Mouse (Mus musculus) layer of hippocampus, postnatal 14 days (tissue): ENCODE data around the gene Kcnq1. TPM values are rescaled to one million over a fixed set of nuclear protein-coding genes. Genes with fewer than 3 reads are reported as not detected.

Experiments
- DNase-seq, 2 experiments: peaks; one replicate each; pipeline ENCODE4 v3.0.0; 2021 to 2022; ENCODE audit warnings: low spot score in 2 of 2, mixed read lengths in 1 of 2
- long read RNA-seq, 2 experiments: library from polyadenylated mRNA; stranded (forward); transcript quantifications; one replicate each; pipeline ENCODE4 v2.0.0; 2021
- total RNA-seq, 2 experiments: library from RNA; stranded (reverse); gene quantifications; 2 replicates each; pipeline ENCODE4 v1.2.3; 2021

The Kcnq1 gene
- 1 to 10 TPM; 1.0 to 1.6 TPM for total RNA-seq
- long read RNA-seq, experiment 1 = 0 reads
- long read RNA-seq, experiment 2, partial matches to known transcripts = 0 of 2 reads
- long read RNA-seq, experiment 2, other reads (novel, unspliced or antisense) = 2 of 2 reads

DNA sequence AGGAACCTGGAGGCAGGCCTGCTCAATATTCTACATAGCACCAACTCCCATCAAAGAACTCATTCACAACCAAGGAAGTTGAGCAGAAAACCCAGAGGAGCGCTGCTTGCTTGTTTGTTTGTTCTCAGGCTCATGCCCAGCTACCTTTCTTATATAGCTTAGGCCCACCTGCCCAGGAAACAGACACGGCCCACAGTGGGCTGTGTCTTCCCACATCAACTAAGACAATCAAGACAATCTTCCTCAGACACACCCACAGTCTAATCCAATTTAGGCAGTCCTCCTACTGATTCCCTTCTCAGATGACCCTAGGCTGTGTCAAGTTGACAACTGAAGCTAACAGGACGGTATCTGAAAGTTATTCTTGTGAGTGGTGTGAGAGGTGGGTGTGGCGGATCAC lies at the start of gene Kcnq1:
TSS of gene Kcnq1 (plus strand) at position 301 of the 400 bp plus-strand sequence.
- DNase-seq = no peak

DNA sequence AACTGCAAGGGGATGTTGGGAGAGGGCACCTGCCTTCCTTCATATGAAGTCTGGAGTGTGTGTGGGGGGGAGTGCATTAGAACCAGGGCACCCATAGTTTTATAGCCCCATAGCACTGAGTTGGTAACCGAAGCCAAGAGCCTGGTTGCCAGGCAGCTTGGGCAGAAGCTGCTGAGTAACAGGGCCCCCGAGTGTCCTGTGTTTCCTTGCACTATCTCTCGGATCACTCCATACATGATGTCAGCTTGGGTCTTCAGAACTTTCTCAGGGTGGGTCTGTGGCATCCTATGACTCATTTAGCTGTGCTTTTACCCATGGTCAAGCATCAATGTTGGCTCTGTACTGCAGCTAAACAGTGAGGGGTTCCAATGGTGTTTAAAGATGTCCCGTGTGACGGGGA lies 49.1 kb upstream of the Kcnq1 start:
- no peak for DNase-seq

DNA sequence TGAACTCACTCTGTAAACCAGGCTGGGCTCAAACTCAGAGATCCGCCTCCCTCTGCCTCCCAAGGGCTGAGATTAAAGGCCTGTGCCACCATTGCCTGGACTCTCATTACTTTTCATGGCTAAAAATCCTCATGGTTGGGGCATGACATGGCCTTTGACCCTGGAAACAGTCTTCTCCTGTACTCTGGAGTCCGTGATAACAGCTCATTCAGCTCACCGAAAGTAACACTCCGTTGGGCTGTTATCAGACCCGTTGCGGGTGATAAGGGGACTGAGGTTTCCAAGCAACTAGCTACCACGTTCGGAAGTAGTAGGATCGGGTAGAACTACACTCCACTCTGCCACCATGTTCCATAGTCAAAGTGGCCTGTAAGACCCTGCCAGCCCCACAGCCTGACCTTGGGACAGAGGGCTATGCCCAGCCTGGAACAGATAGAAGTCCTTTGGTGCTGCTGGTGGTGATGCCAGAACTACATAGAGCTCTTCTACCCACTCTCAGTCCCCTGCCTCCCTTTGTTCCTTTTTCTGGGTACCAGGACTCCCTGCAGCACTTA lies 48.4 kb upstream of the Kcnq1 start:
- no peak for DNase-seq

- DNase-seq = no peak
These were observed 47.9 kb upstream of the Kcnq1 start for GRCm38 (mm10) chr7:143058221-143058697.

GRCm38 (mm10) chr7:143059202-143059870 lies 46.8 kb upstream of the Kcnq1 start:
- DNase-seq = peak; percentile 42 to 70

GRCm38 (mm10) chr7:143062704-143063103 lies 43.5 kb upstream of the Kcnq1 start:
- no peak for DNase-seq

GRCm38 (mm10) chr7:143064226-143064625 lies 41.9 kb upstream of the Kcnq1 start:
- peak in 1 of 2 experiments; percentile 78 for DNase-seq

GRCm38 (mm10) chr7:143065692-143066091 lies 40.5 kb upstream of the Kcnq1 start:
- no peak for DNase-seq

- no peak for DNase-seq
These were observed 38.7 kb upstream of the Kcnq1 start for GRCm38 (mm10) chr7:143067469-143067868.

DNA sequence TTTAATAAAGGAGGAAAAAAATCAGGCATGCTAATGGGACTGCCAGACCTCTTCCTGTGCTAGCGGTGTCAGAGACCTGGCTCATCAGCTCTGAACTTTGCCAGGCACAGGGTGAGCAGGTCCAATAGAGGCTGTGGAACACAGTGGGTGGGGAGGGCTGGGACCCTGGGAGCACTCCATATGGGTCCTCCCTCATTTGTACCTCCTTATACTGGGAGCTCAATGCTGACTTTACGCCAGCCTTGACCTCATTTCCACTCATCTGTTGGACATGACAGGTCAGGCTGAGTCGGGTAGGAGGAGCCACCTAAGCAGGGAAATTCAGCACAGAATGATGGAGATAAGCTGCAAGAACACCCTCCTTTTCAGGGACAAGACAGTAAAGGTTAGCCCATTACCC lies 38.3 kb upstream of the Kcnq1 start:
- DNase-seq = no peak

DNA sequence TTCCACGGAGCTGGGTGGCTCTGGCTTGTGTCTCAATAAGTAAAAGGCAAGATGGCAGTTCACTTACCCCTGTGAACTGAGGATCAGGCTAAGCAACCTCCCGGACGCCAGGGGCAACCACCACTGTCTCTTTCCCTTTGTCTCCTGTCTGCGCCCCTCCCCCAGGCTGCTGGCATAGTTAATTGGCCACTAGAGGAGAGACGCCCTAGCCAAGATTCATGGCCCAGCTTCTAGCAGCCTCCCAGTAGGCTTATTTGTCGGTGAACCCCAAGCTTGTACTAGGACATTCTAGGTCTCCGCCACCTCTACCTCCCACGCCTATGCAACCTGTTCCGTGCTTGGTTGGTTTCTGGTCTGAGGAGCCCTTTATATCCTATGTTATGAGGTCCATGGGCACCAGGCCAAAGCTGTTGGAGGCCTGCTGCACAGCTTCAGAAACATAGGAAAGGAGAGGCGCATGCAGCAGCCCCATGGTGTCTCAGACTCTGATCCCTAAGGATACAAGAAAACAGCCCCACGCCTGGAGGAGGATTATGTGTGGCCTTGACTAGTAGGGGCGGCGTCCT lies 37.8 kb upstream of the Kcnq1 start:
- DNase-seq = no peak

- peak; percentile 95 to 100 for DNase-seq
These were observed 37.1 kb upstream of the Kcnq1 start, which contains the start of gene Tssc4 for GRCm38 (mm10) chr7:143068882-143069591. TSS of gene Tssc4 (plus strand) at chr7:143069249.

DNA sequence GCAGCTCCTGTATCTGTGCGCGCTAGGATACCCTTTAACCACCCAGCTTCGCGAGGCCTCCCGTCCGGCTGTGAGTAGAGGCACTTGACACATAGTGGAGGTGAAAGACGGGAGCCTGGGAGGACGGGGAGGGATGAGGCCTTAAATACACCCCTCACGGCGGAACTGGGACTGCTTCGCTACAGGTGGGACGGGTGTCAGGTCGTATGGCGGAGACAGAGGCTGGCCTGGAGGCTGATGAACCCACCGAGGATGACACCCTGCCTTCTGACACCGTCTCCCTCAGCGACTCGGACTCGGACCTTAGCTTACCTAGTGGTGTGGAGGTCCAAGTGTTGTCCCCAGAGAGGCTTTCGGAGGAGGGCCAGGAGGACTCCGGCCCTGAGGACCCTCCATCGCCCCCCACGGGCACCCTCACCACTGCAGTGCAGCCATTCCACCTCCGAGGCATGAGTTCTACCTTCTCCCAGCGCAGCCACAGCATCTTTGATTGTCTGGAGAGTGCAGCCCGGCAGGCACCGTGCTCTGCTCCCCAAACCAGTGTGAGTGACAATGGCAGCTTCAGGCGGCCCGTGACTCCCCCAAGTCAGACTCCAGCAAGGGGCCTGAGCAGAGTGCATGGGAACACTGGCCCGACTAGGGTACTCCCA lies 36.3 kb upstream of the Kcnq1 start:
- DNase-seq = no peak

GRCm38 (mm10) chr7:143070506-143071070 lies 35.6 kb upstream of the Kcnq1 start:
- DNase-seq = no peak

DNA sequence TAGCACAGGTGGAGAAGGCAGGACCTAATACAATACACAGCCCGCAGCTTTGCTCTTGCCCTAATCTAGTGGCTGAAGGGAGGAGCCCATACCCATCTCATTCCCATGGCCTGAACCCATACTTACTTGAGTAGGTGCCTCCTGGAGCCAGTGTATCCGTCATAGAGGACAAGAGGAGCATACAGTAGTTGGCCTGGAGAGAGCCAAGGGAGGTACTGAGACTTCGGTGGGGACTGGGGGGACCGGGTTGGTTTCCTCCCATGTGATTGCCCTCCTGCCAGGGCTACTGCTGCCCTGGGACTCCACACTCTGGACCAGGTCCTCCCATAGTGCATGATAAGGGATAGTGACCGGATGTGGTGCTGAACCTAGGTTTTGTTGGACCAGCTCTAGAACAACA lies 33.6 kb upstream of the Kcnq1 start:
- DNase-seq = no peak

- DNase-seq = no peak
These were observed 33.1 kb upstream of the Kcnq1 start for GRCm38 (mm10) chr7:143073086-143073485.

DNA sequence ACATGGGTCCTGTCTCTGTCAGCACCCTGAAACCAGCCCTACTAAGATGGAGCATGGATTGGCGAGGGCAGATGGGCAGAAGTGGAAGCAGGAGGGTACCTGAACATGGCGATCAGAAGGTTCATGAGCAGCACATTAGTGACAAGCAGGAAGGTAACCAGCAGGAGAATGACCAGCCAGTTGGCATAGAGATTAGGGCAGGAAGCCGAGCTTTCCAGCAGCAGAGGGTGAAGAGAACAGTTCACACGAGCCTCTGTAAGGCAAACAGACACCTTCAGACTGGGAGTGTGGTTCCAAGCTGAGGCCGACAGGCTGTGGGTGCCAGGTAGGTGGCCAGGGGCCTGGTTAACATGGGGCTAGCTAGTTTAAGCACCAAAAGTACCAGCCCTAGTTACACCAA lies 30.8 kb upstream of the Kcnq1 start:
- no peak for DNase-seq

DNA sequence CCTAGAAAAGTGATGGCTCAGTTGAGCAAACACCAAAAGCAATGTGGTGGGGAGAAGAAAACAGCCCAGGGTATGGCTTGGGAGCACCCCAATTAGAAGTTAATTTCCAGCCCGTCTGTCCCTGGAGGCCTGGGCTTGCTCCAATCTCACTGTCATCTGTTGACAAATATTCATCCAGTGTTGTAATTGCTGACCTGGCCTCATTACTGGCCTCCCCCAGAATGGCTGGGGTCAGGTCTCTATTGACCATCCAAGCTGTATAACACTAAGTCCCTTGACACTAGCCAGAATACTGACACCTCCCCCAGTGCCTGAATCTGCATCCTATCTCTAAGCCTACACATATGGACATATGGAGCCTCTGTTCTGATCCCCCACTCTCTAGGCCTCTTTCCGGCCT lies 28.8 kb upstream of the Kcnq1 start:
- no peak for DNase-seq

- DNase-seq = no peak
These were observed 24.1 kb upstream of the Kcnq1 start for GRCm38 (mm10) chr7:143082024-143082423.

DNA sequence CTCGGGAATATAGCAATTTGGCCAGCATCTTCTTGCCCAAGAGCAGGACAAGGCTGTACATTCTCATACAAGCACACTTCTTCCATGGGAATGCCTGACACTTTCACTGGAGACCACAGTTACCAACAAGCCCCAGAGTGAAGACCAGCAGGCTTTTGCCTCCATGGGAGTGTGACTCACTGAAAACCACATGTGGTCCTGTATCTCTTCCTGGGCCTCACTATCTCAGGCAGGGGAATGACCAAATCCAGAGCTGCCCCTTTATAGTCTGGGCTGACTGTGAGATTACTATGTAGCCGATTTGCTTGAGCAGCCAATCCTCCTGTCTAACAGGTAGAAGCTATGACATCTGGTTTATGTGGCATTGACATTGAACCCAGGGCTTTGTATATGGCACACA lies 22.5 kb upstream of the Kcnq1 start:
- DNase-seq = no peak

GRCm38 (mm10) chr7:143086366-143086765 lies 19.8 kb upstream of the Kcnq1 start:
- peak; percentile 31 to 43 for DNase-seq
